Mouse (Mus musculus): ENCODE data around the gene Irf5. TPM values are rescaled to one million over a fixed set of nuclear protein-coding genes. Genes with fewer than 3 reads are reported as not detected.

Irf5 gene
- polyA plus RNA-seq, 1 experiment, result 36.6 TPM

DNA sequence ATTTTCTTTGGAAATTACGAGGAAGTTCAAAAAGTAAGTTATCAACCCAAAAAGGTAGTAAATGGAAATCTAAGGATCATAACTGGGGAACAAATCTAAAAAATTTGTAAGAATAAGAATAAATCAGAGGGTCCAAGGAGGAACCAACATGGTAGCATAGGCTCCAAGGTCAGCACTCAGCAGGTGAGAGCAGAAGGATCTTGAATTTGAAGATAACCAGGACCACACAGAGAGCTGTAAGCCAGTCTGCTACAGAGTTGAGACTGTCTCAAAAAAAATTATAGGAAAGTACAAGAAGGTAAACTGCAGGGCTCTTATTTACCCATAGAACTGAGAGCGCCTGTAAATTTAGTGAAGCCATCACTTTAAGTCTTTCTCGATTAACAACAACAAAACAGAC, 54.8 kb downstream of the Irf5 start:
- Histone ChIP-seq H3K4me1 (ENCODE audit: control insufficient read depth, insufficient read depth, low read length) (no peaks in the 10 kb centered on the region), H3K4me3 (replicated peaks; ENCODE audit: extremely low read depth, low read depth, low read length) (no peak overlapping the region)
- TF ChIP-seq POLR2A (IDR thresholded peaks at IDR 0.05; ENCODE audit: borderline replicate concordance, extremely low read depth, low read depth, low read length), result no peak
- TF ChIP-seq CTCF (IDR thresholded peaks at IDR 0.05; ENCODE audit: insufficient read depth, low read length), result no peak
- DNase-seq, result no peak
- 95% methylated on average over 3 of the region's 3 CpGs for WGBS

Other genes with a start within 250 kb of the Irf5 start
- 5.3 and 5.6 TPM in 2 replicates for gene Fam71f2, start 247.0 kb upstream of the Irf5 start, polyA plus RNA-seq (2012; rRNA removed)
- gene Fam71f1, start 207.5 kb upstream of the Irf5 start, polyA plus RNA-seq (2012; rRNA removed), result 0.08 TPM in 1 of 2 replicates, not detected in the other
- 44.0 and 76.1 TPM in 2 replicates for gene Calu, start 178.6 kb upstream of the Irf5 start, polyA plus RNA-seq (2012; rRNA removed)
- gene Opn1sw, start 138.2 kb upstream of the Irf5 start, polyA plus RNA-seq (2012; rRNA removed), result 0.11 and 0.21 TPM in 2 replicates
- 2.5 and 3.2 TPM in 2 replicates for gene Ccdc136, start 130.3 kb upstream of the Irf5 start, polyA plus RNA-seq (2012; rRNA removed)
- 4.9 and 11.2 TPM in 2 replicates for gene Flnc, start 93.4 kb upstream of the Irf5 start, polyA plus RNA-seq (2012; rRNA removed)
- 256 and 275 TPM in 2 replicates for gene Atp6v1f, start 58.9 kb upstream of the Irf5 start, polyA plus RNA-seq (2012; rRNA removed)
- gene Atp6v1fnb, start 55.2 kb upstream of the Irf5 start, polyA plus RNA-seq (2012; rRNA removed), result 0.20 TPM in 1 of 2 replicates, not detected in the other
- 8.8 and 12.3 TPM in 2 replicates for gene Kcp, start 18.7 kb upstream of the Irf5 start, polyA plus RNA-seq (2012; rRNA removed)
- 36.9 and 42.4 TPM in 2 replicates for gene Tnpo3, start 83.3 kb downstream of the Irf5 start, polyA plus RNA-seq (2012; rRNA removed)
- gene Tspan33, start 167.6 kb downstream of the Irf5 start, polyA plus RNA-seq (2012; rRNA removed), result 2.6 and 2.7 TPM in 2 replicates
- 36.3 and 41.2 TPM in 2 replicates for gene Smo, start 208.9 kb downstream of the Irf5 start, polyA plus RNA-seq (2012; rRNA removed)
- 53.5 and 69.7 TPM in 2 replicates for gene Ahcyl2, start 241.4 kb downstream of the Irf5 start, polyA plus RNA-seq (2012; rRNA removed)